Comparison of ENCODE assay signal across 24 mouse cellular contexts in the genomic region with DNA sequence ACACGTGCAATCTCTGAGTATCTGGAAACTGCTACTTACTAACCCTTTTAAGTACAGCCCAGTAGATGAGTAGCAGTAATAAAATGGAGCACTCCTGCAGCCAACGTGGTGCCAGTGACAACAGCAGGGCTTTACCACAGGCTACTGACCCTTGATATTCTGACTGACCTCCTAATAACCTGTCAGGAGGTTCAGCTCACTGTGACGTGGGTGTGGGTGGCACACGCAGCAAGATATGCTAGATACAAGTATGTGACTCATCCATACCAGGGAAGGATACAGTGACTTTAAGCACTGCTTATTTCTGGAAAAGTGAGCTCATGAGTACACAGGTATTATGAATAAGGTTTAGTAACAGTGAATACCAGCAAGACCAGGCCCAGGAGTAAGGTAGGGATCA. TPM values are rescaled to one million over a fixed set of nuclear protein-coding genes. Genes with fewer than 3 reads are reported as not detected.
A peak's percentile ranks its signal among the peaks of the same experiment; 100 is the strongest.
DNase-seq lines count a peak whose midpoint lies in the region; ATAC-seq and TF ChIP-seq lines count a peak whose summit lies in the region.
"Had no signal": no experiment of that assay in that cellular context is flagged by ENCODE, and none has a peak within 500 bp of the region (broad histone marks: within the 10 kb centered on the region; RNA-seq: fewer than 3 reads in every experiment).

No protein-coding gene starts in this region.

- 15% methylated on average over 4 of the region's 4 CpGs for WGBS in liver, adult 2 months
- 59% methylated on average over 4 of the region's 4 CpGs for WGBS in liver, embryonic 12.5 days (ENCODE audit: insufficient replicate concordance)
- 49% methylated on average over 4 of the region's 4 CpGs for WGBS in intestine, embryonic 16.5 days

- no peak for DNase-seq in frontal cortex, postnatal 25 days (ENCODE audit: low spot score in 2 of 2)
- peak; percentile 73 for DNase-seq in liver, adult 2 months (ENCODE audit: extremely low read depth, low read depth, low spot score)
- no peak for DNase-seq in urinary bladder, adult 18-20 months (ENCODE audit: low spot score in 2 of 2)
- DNase-seq: adrenal gland, adult 8-10 months; cerebellum, adult 18-20 months; cerebellum, postnatal 14 days; gastrocnemius, postnatal 10 days; heart, postnatal 10 days; kidney, adult 11 months; layer of hippocampus, adult 9-11 months; liver; lung, adult 2 months; midbrain, embryonic 14.5 days; spleen, adult 18-20 months; thymus, postnatal 25 days had no signal

- H3K9ac ChIP-seq in liver, adult 2 months (ENCODE audit: low read depth, low read length) = no peak overlapping the region
- H3K9ac ChIP-seq in liver, embryonic 12.5 days = no peak overlapping the region
- H3K9ac ChIP-seq in intestine, embryonic 16.5 days (ENCODE audit: low read depth, low read length) = no peak overlapping the region
- H3K9ac ChIP-seq: embryonic facial prominence, embryonic 13.5 days; forebrain, embryonic 13.5 days had no signal

- peak; percentile 44; the same call in 1 of the 2 replicates for ATAC-seq in frontal cortex, adult (ENCODE audit: low TSS enrichment)
- no peak for ATAC-seq in liver, embryonic 12.5 days
- peak; percentile 57 for ATAC-seq in intestine, embryonic 16.5 days
- ATAC-seq in granulocyte monocyte progenitor cell, adult 5-6 weeks (replicated peaks; ENCODE audit: poor library complexity, severe bottlenecking) = no peak
- ATAC-seq: forebrain, embryonic 13.5 days; hindbrain, embryonic 16.5 days had no signal

- H3K9me3 ChIP-seq in liver, embryonic 12.5 days (replicated peaks) = no peaks in the 10 kb centered on the region
- H3K9me3 ChIP-seq in intestine, embryonic 16.5 days (ENCODE audit: control insufficient read depth, low read length) = no peaks in the 10 kb centered on the region
- H3K9me3 ChIP-seq: embryonic facial prominence, embryonic 13.5 days; forebrain, embryonic 13.5 days; hindbrain, embryonic 10.5 days had no signal

- peaks cover 50% of the 10 kb centered on the region for H3K79me2 ChIP-seq in liver, adult 2 months (ENCODE audit: control insufficient read depth, insufficient read depth, low read length)

- H3K4me3 ChIP-seq in liver, adult 2 months (ENCODE audit: insufficient read depth, low read depth, low read length) = no peak overlapping the region
- H3K4me3 ChIP-seq in liver, embryonic 12.5 days = no peak overlapping the region
- H3K4me3 ChIP-seq in intestine, embryonic 16.5 days (ENCODE audit: low read length) = no peak overlapping the region
- H3K4me3 ChIP-seq: embryonic facial prominence, embryonic 13.5 days; forebrain, embryonic 13.5 days; hindbrain, embryonic 10.5 days; left cerebral cortex, adult 2 months had no signal

- H3K27ac ChIP-seq in liver, adult 2 months (replicated peaks; ENCODE audit: insufficient read depth, low read depth, low read length) = no peak overlapping the region
- H3K27ac ChIP-seq in liver, embryonic 12.5 days = no peak overlapping the region
- H3K27ac ChIP-seq in intestine, embryonic 16.5 days (ENCODE audit: low read length) = peak overlapping the region; percentile 5; the same call in 1 of the 2 replicates
- H3K27ac ChIP-seq: embryonic facial prominence, embryonic 13.5 days; forebrain, embryonic 13.5 days; hindbrain, embryonic 10.5 days; left cerebral cortex, adult 2 months had no signal

- peaks cover 41% of the 10 kb centered on the region for H3K4me1 ChIP-seq in liver, adult 2 months (ENCODE audit: control insufficient read depth, insufficient read depth, low read length)
- peaks cover 22% of the 10 kb centered on the region; the same call in 1 of the 2 replicates for H3K4me1 ChIP-seq in liver, embryonic 12.5 days
- H3K4me1 ChIP-seq in intestine, embryonic 16.5 days (ENCODE audit: control insufficient read depth, insufficient read depth, low read length) = peaks cover 8% of the 10 kb centered on the region; the same call in 1 of the 2 replicates
- H3K4me1 ChIP-seq: hindbrain, embryonic 10.5 days had no signal

- no peak for TF ChIP-seq CTCF in liver, adult 2 months (IDR thresholded peaks at IDR 0.05; ENCODE audit: low read depth, low read length)

- H3K36me3 ChIP-seq in liver, adult 2 months (ENCODE audit: control insufficient read depth, insufficient read depth, low read length) = peaks cover 19% of the 10 kb centered on the region
- peaks cover 99% of the 10 kb centered on the region for H3K36me3 ChIP-seq in liver, embryonic 12.5 days
- H3K36me3 ChIP-seq in intestine, embryonic 16.5 days (ENCODE audit: control insufficient read depth, insufficient read depth, low read length) = peaks cover 15% of the 10 kb centered on the region

- no peak overlapping the region for H3K4me2 ChIP-seq in liver, embryonic 12.5 days
- no peak overlapping the region for H3K4me2 ChIP-seq in intestine, embryonic 16.5 days (ENCODE audit: low read depth, low read length)
- H3K4me2 ChIP-seq: embryonic facial prominence, embryonic 13.5 days; forebrain, embryonic 13.5 days had no signal

- no peaks in the 10 kb centered on the region for H3K27me3 ChIP-seq in liver, adult 2 months (ENCODE audit: control insufficient read depth, insufficient read depth, low read length)
- no peaks in the 10 kb centered on the region for H3K27me3 ChIP-seq in liver, embryonic 12.5 days (replicated peaks)
- H3K27me3 ChIP-seq in intestine, embryonic 16.5 days (replicated peaks; ENCODE audit: control insufficient read depth, insufficient read depth, low read length) = no peaks in the 10 kb centered on the region
- H3K27me3 ChIP-seq: embryonic facial prominence, embryonic 13.5 days; forebrain, embryonic 13.5 days had no signal

- TF ChIP-seq POLR2A in liver, adult 2 months (IDR thresholded peaks at IDR 0.05; ENCODE audit: extremely low read depth, insufficient read depth, low read length) = no peak

RNA-seq across cellular contexts. Expression of gene Eif4h, which starts 9.8 kb away (rescaled TPM):
- total RNA-seq in liver, adult 2 months (2014; rRNA removed) = 139 and 146 TPM in 2 replicates
- polyA plus RNA-seq in liver, adult 2 months (2012; rRNA removed) = 127 and 134 TPM in 2 replicates
- 287 and 308 TPM in 2 replicates for polyA plus RNA-seq in liver, embryonic 12.5 days (2016; fragmentation: Nextera tagmentation; extraction: Ambion mirVana)
- 362 and 396 TPM in 2 replicates for polyA plus RNA-seq in intestine, embryonic 16.5 days (2015; fragmentation: Nextera tagmentation; extraction: Ambion mirVana)
- total RNA-seq in granulocyte monocyte progenitor cell, adult 5-6 weeks (2014; fragmentation: Nextera tagmentation) = 226 and 246 TPM in 2 replicates
- 252 and 300 TPM in 2 replicates for total RNA-seq in granulocyte monocyte progenitor cell, adult 5-6 weeks (2017)

RNA-seq across cellular contexts. Expression of gene Lat2, which starts 14.7 kb away (rescaled TPM):
- 0.60 and 1.0 TPM in 2 replicates for total RNA-seq in liver, adult 2 months (2014; rRNA removed)
- 0.51 and 1.4 TPM in 2 replicates for polyA plus RNA-seq in liver, adult 2 months (2012; rRNA removed)
- 1.7 and 1.8 TPM in 2 replicates for polyA plus RNA-seq in liver, embryonic 12.5 days (2016; fragmentation: Nextera tagmentation; extraction: Ambion mirVana)
- polyA plus RNA-seq in intestine, embryonic 16.5 days (2015; fragmentation: Nextera tagmentation; extraction: Ambion mirVana) = 2.1 and 2.4 TPM in 2 replicates
- total RNA-seq in granulocyte monocyte progenitor cell, adult 5-6 weeks (2014; fragmentation: Nextera tagmentation) = 43.8 and 50.9 TPM in 2 replicates
- 34.0 TPM in 2 replicates for total RNA-seq in granulocyte monocyte progenitor cell, adult 5-6 weeks (2017)

RNA-seq across cellular contexts. Expression of gene Rfc2, which starts 48.3 kb away (rescaled TPM):
- 15.3 and 25.1 TPM in 2 replicates for total RNA-seq in liver, adult 2 months (2014; rRNA removed)
- 22.6 and 24.4 TPM in 2 replicates for polyA plus RNA-seq in liver, adult 2 months (2012; rRNA removed)
- polyA plus RNA-seq in liver, embryonic 12.5 days (2016; fragmentation: Nextera tagmentation; extraction: Ambion mirVana) = 259 and 263 TPM in 2 replicates
- polyA plus RNA-seq in intestine, embryonic 16.5 days (2015; fragmentation: Nextera tagmentation; extraction: Ambion mirVana) = 204 and 233 TPM in 2 replicates
- total RNA-seq in granulocyte monocyte progenitor cell, adult 5-6 weeks (2014; fragmentation: Nextera tagmentation) = 284 and 297 TPM in 2 replicates
- total RNA-seq in granulocyte monocyte progenitor cell, adult 5-6 weeks (2017) = 146 and 201 TPM in 2 replicates

RNA-seq across cellular contexts. Expression of gene Limk1, which starts 58.9 kb away (rescaled TPM):
- 0.83 and 1.1 TPM in 2 replicates for total RNA-seq in liver, adult 2 months (2014; rRNA removed)
- 2.1 and 2.7 TPM in 2 replicates for polyA plus RNA-seq in liver, adult 2 months (2012; rRNA removed)
- 1.3 and 1.5 TPM in 2 replicates for polyA plus RNA-seq in liver, embryonic 12.5 days (2016; fragmentation: Nextera tagmentation; extraction: Ambion mirVana)
- polyA plus RNA-seq in intestine, embryonic 16.5 days (2015; fragmentation: Nextera tagmentation; extraction: Ambion mirVana) = 3.4 and 3.8 TPM in 2 replicates
- total RNA-seq in granulocyte monocyte progenitor cell, adult 5-6 weeks (2014; fragmentation: Nextera tagmentation) = 30.6 and 30.9 TPM in 2 replicates
- total RNA-seq in granulocyte monocyte progenitor cell, adult 5-6 weeks (2017) = 11.4 and 13.6 TPM in 2 replicates

Comparison
In these comparisons a context has a peak if more than half of its experiments do, and no peak if none do; other contexts are left out.
1. ATAC-seq: peak in frontal cortex, adult (single experiment) and intestine, embryonic 16.5 days (single experiment); none in liver, embryonic 12.5 days (single experiment) and granulocyte monocyte progenitor cell, adult 5-6 weeks (single experiment).